Mouse (Mus musculus): ENCODE results near the gene Mfsd6.

Mfsd6 gene

DNA sequence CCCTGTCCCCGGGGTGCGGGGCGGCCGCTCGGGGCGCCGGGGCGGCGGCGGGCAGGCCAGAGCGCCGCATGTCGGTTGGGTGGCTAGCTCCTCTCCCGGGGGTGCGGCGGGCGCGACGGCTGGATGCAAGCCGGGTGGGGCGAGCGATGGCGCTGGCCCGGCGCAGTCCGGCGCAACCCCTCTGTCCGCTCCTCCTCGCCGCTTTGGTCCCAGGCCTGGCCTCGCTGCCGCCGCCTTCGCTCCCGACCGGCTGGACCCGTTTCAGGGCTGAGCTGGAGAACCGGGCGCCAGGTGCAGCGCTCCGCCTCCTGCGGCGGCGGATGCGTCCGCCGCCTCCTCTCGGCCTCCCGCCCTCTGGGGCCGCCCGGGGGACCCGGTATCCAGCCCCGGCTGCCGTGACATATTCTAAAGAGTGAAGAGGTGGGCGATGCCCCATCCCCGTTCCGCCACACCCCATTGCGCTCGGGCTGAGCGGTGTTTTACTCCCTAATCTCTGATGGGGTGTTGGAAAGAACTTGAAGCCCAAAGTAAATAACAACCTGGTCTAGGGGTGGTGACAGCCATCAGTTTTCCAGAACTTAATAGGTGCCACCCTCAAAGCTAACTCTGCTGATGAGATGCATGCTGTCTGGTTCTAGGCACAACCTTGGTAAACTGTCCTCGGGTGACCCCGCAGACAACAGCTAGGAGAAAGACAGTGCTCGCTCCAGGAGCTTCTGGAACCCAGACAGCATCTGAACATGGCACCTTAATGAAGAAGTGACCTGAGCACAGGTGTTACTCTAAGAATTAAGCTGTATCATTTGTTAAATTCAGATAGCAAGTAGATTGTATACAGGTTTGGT, at the start of gene Mfsd6:
Gene Mfsd6 (minus strand): TSS at position 407 of the 845 bp plus-strand sequence.
- peak; percentile 71 for ATAC-seq (ENCODE audit: insufficient number of reproducible peaks, low FRiP score, low TSS enrichment)

DNA sequence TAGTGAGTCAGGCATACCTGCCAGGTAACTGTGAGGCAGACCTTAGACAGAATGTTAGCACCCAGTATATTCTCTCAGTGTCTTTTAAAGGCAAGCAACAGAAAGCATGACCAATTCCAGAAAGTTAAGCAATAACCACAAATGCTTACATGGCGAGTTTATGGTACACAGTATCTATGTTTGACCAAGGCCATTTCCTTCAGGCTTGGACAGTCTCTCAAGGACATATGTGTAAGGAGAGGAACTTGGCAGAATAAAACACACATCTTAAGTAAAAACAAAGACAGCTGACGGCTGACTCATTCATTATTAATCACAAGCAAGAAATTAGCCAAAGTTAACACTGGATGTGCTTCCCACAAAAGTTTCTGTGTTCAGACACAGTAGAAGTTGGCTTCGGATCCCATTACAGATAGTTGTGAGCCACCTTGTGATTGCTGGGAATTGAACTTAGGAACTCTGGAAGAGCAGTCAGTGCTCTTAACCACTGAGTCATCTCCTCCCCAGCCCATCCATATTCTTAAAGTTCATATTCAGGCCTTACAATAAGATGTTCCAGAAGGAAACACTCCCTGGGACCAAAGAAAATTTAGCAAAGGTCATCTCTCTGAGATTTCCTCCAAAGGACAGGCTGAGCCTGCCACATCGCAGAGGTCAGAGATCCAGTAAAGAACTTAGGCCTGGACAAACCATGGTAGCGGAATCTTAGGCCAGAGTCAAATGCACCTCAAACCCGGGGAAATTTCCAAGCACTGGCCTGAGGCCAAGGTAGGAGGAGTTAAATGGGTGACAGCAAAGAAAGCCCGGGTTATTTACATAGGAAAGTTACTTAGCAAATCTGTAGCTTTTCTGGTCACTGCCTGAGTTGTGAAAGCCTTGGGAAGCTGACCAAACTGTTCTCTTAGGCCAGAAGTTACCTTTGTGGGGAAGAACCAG, 38.2 kb upstream of the Mfsd6 start:
- no peak for ATAC-seq (ENCODE audit: insufficient number of reproducible peaks, low FRiP score, low TSS enrichment)

DNA sequence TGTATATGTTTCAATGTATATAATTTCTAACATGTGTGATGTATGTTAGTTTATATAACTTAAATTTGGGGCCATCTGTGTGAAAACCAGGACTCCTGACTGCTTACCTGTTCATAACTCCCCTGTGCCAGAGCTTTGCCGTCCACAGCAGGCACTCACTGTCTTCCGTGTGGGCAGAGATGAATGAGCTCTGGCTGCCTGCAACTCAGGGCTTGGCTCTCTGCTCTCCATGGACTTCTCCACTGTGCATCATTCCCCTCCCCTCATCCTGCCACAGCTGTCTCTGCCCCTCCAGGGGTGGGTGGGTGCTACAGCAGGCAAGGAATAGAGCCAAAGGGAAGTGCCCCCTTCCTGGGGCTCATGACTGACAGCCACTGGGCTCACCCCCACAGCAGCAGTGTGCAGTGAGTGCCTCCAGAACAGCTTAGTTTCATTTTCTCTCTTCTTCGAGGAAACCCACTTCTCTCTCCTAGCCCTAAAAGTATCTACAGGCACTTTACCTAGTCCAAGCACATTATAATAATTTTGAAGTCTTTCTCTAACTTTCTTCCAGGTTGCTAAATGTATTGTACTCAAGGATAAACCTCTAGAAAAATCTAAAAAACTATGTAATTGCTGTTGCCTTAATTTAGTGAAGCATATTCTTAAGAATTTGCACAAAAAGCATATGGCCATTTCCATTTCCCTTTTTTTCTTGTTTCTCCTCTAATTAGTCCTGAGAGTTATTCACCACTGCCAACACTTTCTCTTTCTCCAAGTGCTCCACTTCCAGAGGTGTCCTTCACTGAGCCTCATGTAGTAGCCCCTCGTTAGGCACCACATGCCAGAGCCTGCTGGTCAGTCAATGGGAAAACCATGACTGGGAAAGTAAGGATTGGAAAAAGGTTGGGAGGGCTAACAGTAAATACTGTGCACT, 36.9 kb upstream of the Mfsd6 start:
- no peak for ATAC-seq (ENCODE audit: insufficient number of reproducible peaks, low FRiP score, low TSS enrichment)

DNA sequence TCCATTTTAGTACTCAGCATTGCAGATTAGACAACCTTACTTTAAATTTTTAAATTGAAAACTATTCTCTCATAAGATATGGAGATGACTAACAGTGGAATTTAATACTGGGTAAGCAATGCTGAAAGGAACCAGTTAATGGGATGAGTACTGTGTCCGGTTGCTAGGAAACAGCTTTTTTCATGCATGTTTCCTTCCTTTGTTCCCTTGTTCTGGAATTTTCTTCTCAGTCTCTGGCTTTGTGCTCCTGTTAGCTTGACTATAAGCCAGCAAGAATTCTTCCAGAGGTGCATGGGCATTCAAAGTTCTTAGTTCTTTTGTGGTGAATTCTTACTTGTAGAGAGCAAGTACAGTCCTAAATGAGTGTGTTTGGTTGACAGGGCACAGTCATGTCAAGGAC, 30.9 kb upstream of the Mfsd6 start:
- no peak for ATAC-seq (ENCODE audit: insufficient number of reproducible peaks, low FRiP score, low TSS enrichment)

DNA sequence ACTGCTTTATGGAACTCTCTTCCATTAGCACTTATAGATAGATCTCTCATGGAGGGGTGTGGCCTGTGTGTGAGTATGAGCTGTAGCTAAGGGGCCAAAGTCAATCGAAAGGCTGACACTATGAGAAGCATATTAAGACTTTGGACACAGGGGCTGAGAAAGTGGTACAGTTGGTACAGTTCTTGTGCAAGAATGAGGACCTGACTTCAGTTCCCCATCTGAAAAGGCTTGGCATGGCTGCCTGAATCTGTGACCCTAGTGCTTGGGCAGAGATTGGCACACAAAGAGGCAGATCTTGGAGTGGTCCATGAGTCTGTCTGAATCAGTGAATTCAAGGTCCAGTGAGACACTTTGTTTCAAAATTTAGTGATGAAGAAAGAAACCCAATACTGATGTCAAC, 27.1 kb upstream of the Mfsd6 start:
- ATAC-seq (ENCODE audit: insufficient number of reproducible peaks, low FRiP score, low TSS enrichment): no peak

DNA sequence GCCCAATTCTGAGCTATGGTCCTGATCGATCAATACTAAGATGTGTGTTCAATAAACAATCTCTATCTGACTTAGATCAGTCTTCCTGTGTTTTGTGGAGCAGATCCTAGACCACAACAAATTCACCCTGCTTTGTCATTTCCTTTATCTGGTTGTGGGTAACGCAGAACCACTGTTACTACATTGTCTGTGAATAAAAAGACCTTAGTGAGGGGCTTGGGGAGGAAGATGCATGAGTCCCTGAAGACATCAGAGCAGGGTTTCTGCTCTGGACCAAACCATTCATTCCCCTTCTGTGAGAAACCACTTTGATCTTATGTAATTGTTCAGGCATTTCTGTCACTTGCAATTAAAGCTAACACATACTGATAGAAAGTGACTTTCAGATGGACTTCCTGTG, 26.6 kb upstream of the Mfsd6 start:
- ATAC-seq (ENCODE audit: insufficient number of reproducible peaks, low FRiP score, low TSS enrichment): no peak

DNA sequence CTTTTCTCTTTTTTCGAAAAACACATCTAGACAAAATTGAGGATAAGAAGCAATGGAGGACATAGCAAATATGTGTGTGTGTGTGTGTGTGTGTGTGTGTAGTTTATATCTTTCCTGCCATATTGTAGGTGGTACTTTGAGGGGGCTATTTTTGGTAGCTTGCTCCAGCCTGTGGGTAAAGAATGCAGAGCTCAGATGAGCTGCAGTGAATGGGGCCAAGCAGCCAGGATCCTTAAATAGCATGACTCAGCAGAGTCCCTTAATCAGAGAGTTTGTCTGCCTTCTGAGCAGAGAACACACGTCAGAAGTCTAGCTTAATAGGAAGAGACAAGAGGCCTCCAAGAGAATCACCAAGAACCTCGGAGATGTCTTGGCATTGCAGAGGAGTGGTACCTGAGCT, 25.4 kb upstream of the Mfsd6 start:
- ATAC-seq (ENCODE audit: insufficient number of reproducible peaks, low FRiP score, low TSS enrichment): no peak

DNA sequence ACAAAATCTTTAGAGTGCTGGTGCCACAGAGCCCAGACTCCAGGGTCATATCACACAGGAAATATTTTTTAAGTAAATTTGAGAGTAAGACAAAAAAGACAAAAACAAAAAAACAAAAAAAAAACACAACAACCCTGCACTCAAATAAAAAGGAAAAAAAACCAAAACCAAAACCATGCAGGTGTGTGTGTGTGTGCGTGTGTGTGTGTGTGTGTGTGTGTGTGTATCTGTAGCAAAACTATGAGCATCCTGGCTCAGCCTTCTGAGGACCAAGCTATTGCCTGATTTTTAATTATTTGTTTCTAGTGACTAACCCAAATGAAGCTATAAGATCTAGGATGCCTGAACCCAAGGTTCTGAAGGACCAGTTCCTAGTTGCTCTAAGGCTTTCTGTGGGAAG, 24.4 kb upstream of the Mfsd6 start:
- no peak for ATAC-seq (ENCODE audit: insufficient number of reproducible peaks, low FRiP score, low TSS enrichment)

DNA sequence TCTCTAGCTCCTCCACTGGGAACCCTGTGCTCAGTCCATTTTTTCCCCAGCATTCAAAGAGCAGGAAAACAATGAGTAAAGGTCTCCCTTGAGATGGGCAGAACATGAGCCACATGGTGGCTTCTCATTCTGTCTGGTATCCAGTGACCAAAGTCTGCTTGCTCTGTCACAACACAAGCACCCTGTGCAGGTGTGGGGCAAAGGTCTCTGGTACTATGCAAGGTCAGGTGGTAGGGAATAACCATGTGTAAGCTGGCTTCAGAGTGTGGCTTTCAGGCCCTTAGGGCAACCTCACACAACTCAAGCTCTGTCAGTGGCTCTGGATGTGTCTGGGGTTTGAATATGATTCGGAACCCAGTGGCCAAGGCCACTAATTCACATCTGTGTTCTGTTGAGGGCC, 22.7 kb upstream of the Mfsd6 start:
- no peak for ATAC-seq (ENCODE audit: insufficient number of reproducible peaks, low FRiP score, low TSS enrichment)

DNA sequence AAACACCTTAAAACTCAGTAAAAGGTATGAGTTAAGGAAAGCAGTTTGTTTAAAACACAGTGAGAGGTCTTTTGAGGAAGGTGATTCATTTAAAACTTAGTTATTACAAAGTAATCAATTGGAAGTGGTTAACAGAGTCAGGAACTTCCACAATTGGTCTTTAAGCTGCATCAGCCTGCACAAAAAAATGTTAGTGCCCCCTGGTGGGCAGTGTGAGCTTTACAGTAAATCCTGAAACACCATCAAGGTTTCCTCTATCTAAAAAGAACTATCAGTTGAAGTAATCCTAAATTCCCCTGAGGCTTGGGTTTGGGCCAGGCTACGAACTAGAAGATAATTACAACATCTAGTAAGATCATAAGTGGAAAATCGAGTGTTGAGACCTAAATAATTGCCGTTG, 21.0 kb upstream of the Mfsd6 start:
- ATAC-seq (ENCODE audit: insufficient number of reproducible peaks, low FRiP score, low TSS enrichment): peak; percentile 52; the same call in 1 of the 2 replicates

DNA sequence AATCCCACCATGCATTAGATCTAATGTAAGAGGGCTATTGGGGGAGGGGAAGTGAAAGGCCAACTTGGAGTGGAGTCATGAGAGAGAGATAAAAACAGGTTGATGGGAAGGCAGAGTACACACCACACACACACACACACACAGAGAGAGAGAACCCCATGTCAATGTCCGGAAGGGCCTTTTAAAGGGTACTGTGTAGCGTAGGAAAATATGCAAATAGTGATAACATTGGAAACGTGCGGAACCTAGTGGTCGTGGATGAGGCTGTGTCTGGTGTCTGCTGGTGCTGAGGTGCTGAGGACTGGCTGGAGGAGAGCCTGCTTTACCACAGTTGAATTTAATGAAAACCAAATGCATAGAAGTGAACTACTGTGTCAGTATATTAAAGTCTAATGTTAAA, 15.3 kb upstream of the Mfsd6 start:
- no peak for ATAC-seq (ENCODE audit: insufficient number of reproducible peaks, low FRiP score, low TSS enrichment)

DNA sequence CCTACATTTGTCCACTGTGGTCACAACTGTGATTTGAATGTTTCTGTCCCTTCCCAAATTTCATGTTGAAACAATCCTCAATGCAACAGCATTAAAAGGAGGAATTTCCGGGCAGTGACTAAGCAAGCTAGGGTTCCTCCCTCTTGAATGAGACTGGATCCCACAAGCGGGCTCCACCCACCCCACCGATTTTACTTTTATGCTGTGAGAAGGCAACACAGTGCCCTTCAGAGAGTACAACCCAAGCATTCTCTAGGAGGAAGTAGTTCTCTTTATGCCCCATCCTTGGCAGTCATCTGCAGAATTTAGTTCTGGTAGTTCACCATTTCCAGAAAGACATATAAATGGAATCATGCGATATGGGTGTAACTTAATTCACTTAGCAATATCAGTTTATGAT, 6.9 kb upstream of the Mfsd6 start:
- no peak for ATAC-seq (ENCODE audit: insufficient number of reproducible peaks, low FRiP score, low TSS enrichment)

DNA sequence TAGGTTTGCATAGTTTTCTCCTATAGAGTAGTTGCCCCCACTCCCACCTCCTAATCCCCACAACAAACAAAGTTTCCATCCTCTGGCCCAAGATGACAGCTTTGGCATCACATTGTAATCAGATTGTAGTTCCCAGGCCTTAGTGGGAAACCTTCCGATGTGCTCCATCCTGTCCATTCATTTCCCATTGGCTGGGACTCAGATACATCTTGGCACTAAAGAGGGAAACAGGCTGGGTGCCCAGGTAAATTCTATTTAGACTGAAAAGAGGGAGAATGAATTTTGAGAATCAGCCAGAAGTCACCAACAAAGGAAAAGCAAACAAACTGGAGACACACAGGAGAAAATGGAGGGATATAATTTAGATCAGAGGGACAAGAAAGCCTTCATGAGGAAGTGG, 3.0 kb upstream of the Mfsd6 start:
- ATAC-seq (ENCODE audit: insufficient number of reproducible peaks, low FRiP score, low TSS enrichment): peak; percentile 54

DNA sequence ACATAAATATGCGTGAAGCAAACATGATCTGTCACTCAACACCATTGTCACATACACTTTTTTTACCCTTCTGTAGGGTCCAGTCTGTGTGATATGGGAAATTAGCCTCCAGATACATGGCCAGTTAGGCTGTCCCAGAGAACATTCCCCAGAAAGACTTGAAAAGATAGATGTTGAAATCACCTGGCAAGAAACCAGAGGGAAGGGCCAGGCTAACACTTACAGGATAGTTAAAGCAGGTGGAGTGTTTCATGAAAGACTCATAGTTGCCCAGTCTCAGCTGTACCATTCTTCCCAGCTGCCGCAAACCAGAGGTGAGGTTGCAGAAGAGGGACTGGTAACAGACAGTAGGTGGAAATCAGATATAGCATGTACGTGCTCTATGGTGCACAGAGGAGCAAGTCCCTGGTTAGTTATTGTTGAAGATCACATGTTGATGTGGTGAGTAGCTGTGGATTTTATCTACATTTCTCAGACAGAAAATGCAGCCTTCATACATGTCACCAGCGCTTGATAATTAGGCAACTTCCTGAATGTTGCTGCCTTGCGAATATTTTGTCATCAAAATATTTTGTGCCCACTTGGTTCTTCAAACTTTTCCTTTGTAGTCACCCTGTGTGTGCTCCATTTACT, 1.7 kb upstream of the Mfsd6 start:
- no peak for ATAC-seq (ENCODE audit: insufficient number of reproducible peaks, low FRiP score, low TSS enrichment)

DNA sequence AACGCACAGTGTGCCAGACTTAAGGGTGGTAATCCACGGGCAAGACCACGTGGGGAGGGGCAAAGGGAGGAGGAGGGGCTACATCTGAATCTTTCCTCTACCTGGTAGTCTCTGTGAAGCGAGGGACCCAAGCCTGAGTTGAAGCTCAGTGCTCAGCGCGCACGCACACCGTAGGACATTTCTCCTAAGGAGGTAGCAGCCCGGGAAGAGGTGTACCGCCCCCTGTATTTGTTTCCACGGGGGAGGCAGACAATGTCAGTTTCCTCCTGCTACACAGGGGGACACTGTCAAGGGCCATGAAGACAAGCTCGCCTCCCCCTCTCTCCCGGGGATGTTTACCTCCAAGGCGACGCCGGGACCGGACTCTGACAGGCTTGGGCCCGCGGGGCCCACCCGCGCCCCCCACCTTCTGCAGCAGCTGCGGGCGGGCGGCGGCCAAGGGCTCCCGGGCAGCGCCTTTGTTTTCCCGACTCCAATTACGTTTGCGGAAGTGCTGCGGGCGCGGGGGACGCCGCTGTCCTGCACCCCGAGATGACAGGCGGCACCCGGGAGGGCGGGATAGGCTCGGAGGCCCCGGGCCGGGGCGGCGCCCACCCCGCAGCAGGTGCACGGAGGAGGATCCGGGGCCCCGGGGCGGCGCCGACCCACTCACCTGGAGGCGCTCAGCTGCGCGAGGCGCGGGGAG, 749 bp downstream of the Mfsd6 start:
- ATAC-seq (ENCODE audit: insufficient number of reproducible peaks, low FRiP score, low TSS enrichment): peak; percentile 37

DNA sequence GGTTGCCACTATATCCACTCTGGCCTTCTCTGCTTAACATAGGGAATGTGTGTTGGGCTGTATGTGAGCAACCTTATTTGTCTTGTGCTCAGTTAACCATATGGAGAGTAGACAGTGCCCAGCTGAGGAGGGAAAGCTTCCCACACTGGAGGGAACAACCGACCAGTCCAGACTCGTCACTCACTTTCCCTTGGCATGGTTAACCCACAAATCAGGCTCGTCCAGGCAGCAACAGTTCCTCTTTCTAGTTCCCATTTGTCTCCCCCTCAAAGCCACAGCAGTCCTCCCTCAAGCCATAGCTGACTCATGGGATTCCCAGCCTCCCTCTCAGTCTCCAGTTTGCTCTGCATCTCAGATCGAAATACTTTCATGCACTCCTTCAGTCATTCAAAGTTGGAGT, 4.7 kb downstream of the Mfsd6 start:
- peak; percentile 16; the same call in 1 of the 2 replicates for ATAC-seq (ENCODE audit: insufficient number of reproducible peaks, low FRiP score, low TSS enrichment)

DNA sequence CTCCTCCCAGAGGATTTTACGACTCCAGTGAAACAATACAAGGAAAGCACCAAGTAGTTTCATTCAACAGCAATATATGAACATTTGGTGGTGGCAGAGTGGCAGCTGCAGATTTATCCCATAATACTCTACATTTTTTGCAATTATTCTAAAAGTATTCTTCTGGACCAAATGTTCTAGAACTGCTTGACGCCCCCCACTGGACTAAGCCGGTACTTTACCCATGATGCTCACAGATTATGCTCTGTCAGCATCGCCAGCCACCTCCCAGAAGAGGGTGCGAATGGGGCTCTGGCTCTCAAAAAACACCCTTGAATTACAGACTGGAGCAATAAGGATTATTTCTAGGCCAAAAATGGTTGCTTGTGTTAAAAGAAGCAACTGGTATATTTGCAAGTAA, 8.2 kb downstream of the Mfsd6 start:
- ATAC-seq (ENCODE audit: insufficient number of reproducible peaks, low FRiP score, low TSS enrichment): no peak

DNA sequence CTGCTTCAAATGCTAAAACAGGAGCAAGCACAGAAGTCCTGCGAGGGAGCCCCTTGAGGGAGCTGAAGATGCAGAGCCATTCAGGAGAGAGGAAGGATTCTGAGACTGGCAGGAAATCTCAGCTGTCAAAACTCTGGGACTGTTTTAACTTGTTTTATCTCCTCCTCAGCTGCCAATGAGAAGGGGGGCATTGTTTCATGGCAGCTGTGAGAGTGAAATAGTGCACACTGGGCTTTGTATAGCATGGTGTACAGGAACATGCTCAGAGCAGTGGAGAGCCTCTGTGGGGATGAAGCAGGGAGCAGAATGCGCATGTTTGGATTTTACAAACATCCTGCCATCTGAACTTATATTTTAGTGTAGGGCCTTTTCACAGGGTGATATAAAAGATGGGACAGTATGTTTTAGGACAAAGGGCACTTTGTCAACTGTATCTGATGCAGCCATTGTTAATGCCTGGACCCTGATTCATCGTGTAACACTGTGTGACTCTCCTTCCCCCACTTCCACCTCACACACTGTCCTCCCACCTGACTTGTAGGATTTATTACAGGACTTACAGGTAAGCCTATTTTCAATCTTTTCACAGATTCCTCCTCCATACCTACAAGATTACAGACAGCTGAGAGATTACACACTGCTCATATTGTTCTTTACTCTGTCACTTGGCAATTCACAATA, 9.1 kb downstream of the Mfsd6 start:
- ATAC-seq (ENCODE audit: insufficient number of reproducible peaks, low FRiP score, low TSS enrichment): no peak

DNA sequence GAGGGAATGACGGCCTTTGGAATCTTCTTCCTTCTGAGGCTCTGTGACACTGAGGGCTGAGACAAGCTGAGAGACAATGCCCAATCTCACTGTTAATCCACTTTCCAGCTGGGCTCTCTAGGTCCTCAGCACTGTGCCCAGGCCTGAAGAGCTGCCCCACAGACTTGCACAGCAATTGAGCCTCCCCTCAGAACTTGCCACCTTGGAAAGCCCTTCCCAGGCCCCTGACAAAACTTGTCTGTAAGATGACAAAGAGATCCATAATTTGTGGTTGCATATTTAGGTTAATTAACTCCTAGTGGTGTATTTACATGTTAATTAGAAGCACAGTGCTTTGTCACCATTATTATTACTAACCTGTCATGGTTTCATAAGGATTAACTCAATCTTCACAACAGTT, 12.8 kb downstream of the Mfsd6 start:
- no peak for ATAC-seq (ENCODE audit: insufficient number of reproducible peaks, low FRiP score, low TSS enrichment)
